Mouse (Mus musculus) CH12.LX (cell line): Measurements from ENCODE around the gene Plcd1. TPM values are rescaled to one million over a fixed set of nuclear protein-coding genes. Genes with fewer than 3 reads are reported as not detected.

ENCODE experiments used
- DNase-seq: peaks from one replicate; pipeline ENCODE4 v3.0.0-alpha.2; 2013; ENCODE audit errors: extremely low read depth
- H3K27ac ChIP-seq: 2 replicates; pipeline ENCODE4 v1.5.1; 2012; ENCODE audit warnings: low read depth, mild to moderate bottlenecking, control low read depth, moderate library complexity; ENCODE audit not compliant: insufficient read depth
- H3K27me3 ChIP-seq: replicated peaks from 2 replicates; pipeline ENCODE3; 2012; ENCODE audit warnings: inconsistent platforms
- H3K36me3 ChIP-seq, 2 experiments: replicated peaks in 1 of 2; 2 replicates each; pipeline versions ENCODE3 to v1.6.1; 2012; ENCODE audit warnings: inconsistent platforms in 1 of 2, low read length in 1 of 2, mild to moderate bottlenecking in 1 of 2, mixed read lengths in 1 of 2, moderate library complexity in 1 of 2; ENCODE audit not compliant: control insufficient read depth in 1 of 2, insufficient read depth in 1 of 2
- H3K4me1 ChIP-seq, 2 experiments: 2 replicates each; pipeline ENCODE4 v1.6.1; 2012; ENCODE audit warnings: inconsistent platforms in 1 of 2, moderate library complexity in 1 of 2; ENCODE audit not compliant: insufficient read depth in 2 of 2, control insufficient read depth in 1 of 2
- H3K4me2 ChIP-seq: 2 replicates; pipeline ENCODE4 v1.6.1; 2012; ENCODE audit warnings: low read depth, mild to moderate bottlenecking, control low read depth; ENCODE audit not compliant: poor library complexity, insufficient read depth, severe bottlenecking
- H3K4me3 ChIP-seq, 3 experiments: fragments of 150-350 bp in 1 of 3; sonication (generic) in 1 of 3; replicated peaks in 1 of 3; 2 replicates each; pipeline versions ENCODE3 to v1.5.1; 2011 to 2012; ENCODE audit warnings: low read depth in 2 of 3, low read length in 2 of 3, mild to moderate bottlenecking in 2 of 3, moderate library complexity in 2 of 3, control low read depth in 1 of 3, improper control_type of control experiment in 1 of 3, inconsistent platforms in 1 of 3, mixed read lengths in 1 of 3; ENCODE audit not compliant: poor library complexity in 1 of 3
- H3K79me2 ChIP-seq: replicated peaks from 2 replicates; pipeline ENCODE4 v1.6.1; 2012; ENCODE audit warnings: mild to moderate bottlenecking, moderate library complexity; ENCODE audit not compliant: control insufficient read depth, poor library complexity, insufficient read depth, severe bottlenecking; ENCODE audit errors: extremely low read depth
- H3K9ac ChIP-seq: 2 replicates; pipeline ENCODE4 v1.6.1; 2012; ENCODE audit warnings: low read depth, mild to moderate bottlenecking, control low read depth, moderate library complexity; ENCODE audit not compliant: insufficient read depth
- H3K9me3 ChIP-seq: replicated peaks from 2 replicates; pipeline ENCODE3; 2012; ENCODE audit warnings: low read length, inconsistent platforms, mixed read lengths
- CHD2 ChIP-seq: IDR thresholded peaks from 2 replicates; pipeline ENCODE4 v1.6.1; 2011; ENCODE audit warnings: low read length, improper control_type of control experiment
- CTCF ChIP-seq, 2 experiments: IDR thresholded peaks in 1 of 2; conservative IDR thresholded peaks in 1 of 2; 2 replicates each; pipeline ENCODE4 v1.5.1; 2011 to 2012; ENCODE audit warnings: low read depth in 2 of 2, low read length in 2 of 2, improper control_type of control experiment in 1 of 2, inconsistent platforms in 1 of 2, mild to moderate bottlenecking in 1 of 2, moderate library complexity in 1 of 2
- ETS1 ChIP-seq: conservative IDR thresholded peaks from 2 replicates; pipeline ENCODE4 v1.6.1; 2012; ENCODE audit warnings: low read depth, mild to moderate bottlenecking, inconsistent platforms, low read length, improper control_type of control experiment, moderate library complexity
- KAT2A ChIP-seq: IDR thresholded peaks from 2 replicates; pipeline ENCODE4 v1.6.1; 2012; ENCODE audit warnings: low read length, improper control_type of control experiment, inconsistent platforms; ENCODE audit not compliant: insufficient replicate concordance
- MAFK ChIP-seq: IDR thresholded peaks from 2 replicates; pipeline ENCODE4 v1.6.1; 2011; ENCODE audit warnings: low read length, improper control_type of control experiment; ENCODE audit not compliant: insufficient replicate concordance
- MAZ ChIP-seq: IDR thresholded peaks from 2 replicates; pipeline ENCODE4 v1.6.1; 2012; ENCODE audit warnings: low read depth, mild to moderate bottlenecking, inconsistent platforms, low read length, improper control_type of control experiment, moderate library complexity
- MEF2A ChIP-seq: IDR thresholded peaks from 2 replicates; pipeline ENCODE4 v1.6.1; 2014; ENCODE audit warnings: low read depth, mild to moderate bottlenecking, inconsistent platforms, low read length, improper control_type of control experiment, borderline replicate concordance
- NRF1 ChIP-seq: IDR thresholded peaks from 2 replicates; pipeline ENCODE4 v1.6.1; 2014; ENCODE audit warnings: low read depth, mild to moderate bottlenecking, inconsistent platforms, low read length, improper control_type of control experiment, moderate library complexity
- POLR2AphosphoS2 ChIP-seq: IDR thresholded peaks from 2 replicates; pipeline ENCODE4 v1.6.1; 2011; ENCODE audit warnings: low read depth, low read length, improper control_type of control experiment
- SIN3A ChIP-seq: IDR thresholded peaks from 2 replicates; pipeline ENCODE4 v1.6.1; 2012; ENCODE audit warnings: low read length, improper control_type of control experiment, inconsistent platforms
- UBTF ChIP-seq: IDR thresholded peaks from 2 replicates; pipeline ENCODE4 v1.6.1; 2012; ENCODE audit warnings: low read depth, mild to moderate bottlenecking, inconsistent platforms, low read length, improper control_type of control experiment, moderate library complexity
- USF2 ChIP-seq: conservative IDR thresholded peaks from 2 replicates; pipeline ENCODE4 v1.6.1; 2011; ENCODE audit warnings: low read depth, low read length, improper control_type of control experiment
- dilution Hi-C: fragments of 300-500 bp; cut with MboI; formaldehyde crosslinking; loops from 2 replicates; pipeline ENCODE4 v1.14.3; 2020; ENCODE audit warnings: low sequenced_read_pairs; ENCODE audit not compliant: extremely low pct_unique_long_range_greater_than_20kb, extremely low pct_ligation_motif_present
- in situ Hi-C: fragments of 300-500 bp; cut with MboI; formaldehyde crosslinking; loops from 3 replicates; pipeline ENCODE4 v1.14.3; 2019; ENCODE audit warnings: low sequenced_read_pairs, low pct_ligation_motif_present, low pct_unique_long_range_greater_than_20kb, mixed read lengths
- polyA plus RNA-seq: library from polyadenylated mRNA; unstranded; fragments of >175 nt; gene quantifications from 2 replicates; pipeline ENCODE4 v1.2.1, GENCODE M21; 2012; ENCODE audit warnings: low read depth; ENCODE audit not compliant: insufficient read length
- total RNA-seq, 2 experiments: library from RNA; depleted of rRNA; stranded (reverse); fragments of 300-350 nt in 1 of 2; fragments of >200 nt in 1 of 2; gene quantifications; 2 replicates each; pipeline ENCODE4 v1.2.3; 2012 to 2014

Plcd1 gene
- total and polyA plus RNA-seq, 3 experiments = 0.38 to 0.43 TPM; not detected in 1

DNA sequence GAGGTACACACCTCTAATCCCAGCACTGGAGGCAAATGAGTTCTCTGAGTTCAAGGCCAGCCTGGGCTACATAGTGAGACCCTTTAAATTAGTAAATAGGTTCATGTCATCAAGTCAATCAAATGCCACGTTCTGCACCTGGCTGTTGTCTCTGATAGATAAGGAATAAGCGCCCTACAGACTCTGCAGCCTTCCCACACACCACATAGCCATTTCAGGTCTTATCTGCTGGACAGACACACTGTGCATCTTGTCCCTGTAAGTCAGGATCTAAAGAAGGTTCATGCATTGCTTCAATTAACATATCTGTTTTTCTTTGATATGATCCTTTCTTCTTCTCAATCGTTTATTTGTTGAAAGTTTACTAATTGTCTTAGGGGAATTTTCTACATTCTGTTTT is 54.7 kb downstream of the Plcd1 start:
- Histone ChIP-seq H3K4me3 (no peak overlapping the region), H3K36me3 (no peaks in the 10 kb centered on the region), H3K4me2 (no peak overlapping the region), H3K9me3 (peaks cover 3% of the 10 kb centered on the region), H3K27me3 (peaks cover 85% of the 10 kb centered on the region), H3K4me1 (no peaks in the 10 kb centered on the region), H3K9ac (no peak overlapping the region), H3K27ac (no peak overlapping the region), H3K79me2 (no peaks in the 10 kb centered on the region)
- no peak for TF ChIP-seq NRF1
- no peak for TF ChIP-seq USF2
- no peak for TF ChIP-seq UBTF
- no peak for TF ChIP-seq ETS1
- no peak for DNase-seq
- in situ Hi-C loops (no loop called here), dilution Hi-C loops (no loop called here)

DNA sequence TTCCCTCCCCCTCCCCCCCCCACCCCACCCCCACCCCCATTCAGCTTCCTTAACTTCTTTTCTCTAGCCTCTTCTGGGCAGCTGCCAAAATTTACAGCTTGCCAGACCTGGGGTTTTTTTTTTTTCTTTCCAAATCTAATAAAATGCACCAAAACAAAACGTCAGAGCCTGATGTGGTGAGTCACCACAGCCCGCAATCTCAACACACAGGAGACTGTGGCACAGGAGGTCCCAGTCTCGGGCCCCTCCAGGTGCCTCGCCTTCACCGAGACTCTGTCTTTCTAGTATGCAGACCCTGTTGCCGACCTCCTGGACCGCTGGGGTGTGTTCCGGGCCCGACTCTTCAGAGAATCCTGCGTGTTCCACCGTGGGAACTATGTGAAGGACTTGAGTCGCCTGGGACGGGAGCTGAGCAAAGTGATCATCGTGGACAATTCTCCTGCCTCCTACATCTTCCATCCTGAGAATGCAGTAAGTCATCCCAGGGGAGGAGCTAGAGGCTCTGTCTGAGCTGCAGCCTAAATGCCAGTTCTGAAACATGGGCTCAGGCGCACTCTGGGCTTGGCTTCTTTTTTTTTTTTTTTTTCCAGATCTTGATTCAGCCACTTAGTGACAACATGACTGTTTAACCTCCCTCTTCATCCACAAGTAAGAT is 56.1 kb downstream of the Plcd1 start:
- Histone ChIP-seq H3K4me3 (no peak overlapping the region), H3K36me3 (no peaks in the 10 kb centered on the region), H3K27me3 (peaks cover 88% of the 10 kb centered on the region), H3K9ac (no peak overlapping the region), H3K9me3 (peaks cover 3% of the 10 kb centered on the region), H3K79me2 (no peaks in the 10 kb centered on the region), H3K4me1 (no peaks in the 10 kb centered on the region), H3K4me2 (no peak overlapping the region), H3K27ac (no peak overlapping the region)
- in situ Hi-C loops = no loop called here
- no peak for DNase-seq
- dilution Hi-C loops = no loop called here
- TF ChIP-seq KAT2A (no peak), CHD2 (no peak), CTCF (conservative IDR thresholded peaks at IDR 0.05 in 1 of 2, IDR thresholded peaks at IDR 0.05 in 1 of 2; ENCODE audit: low read depth in 2 of 2, low read length in 2 of 2) (no peak), MEF2A (no peak), POLR2AphosphoS2 (no peak)

DNA sequence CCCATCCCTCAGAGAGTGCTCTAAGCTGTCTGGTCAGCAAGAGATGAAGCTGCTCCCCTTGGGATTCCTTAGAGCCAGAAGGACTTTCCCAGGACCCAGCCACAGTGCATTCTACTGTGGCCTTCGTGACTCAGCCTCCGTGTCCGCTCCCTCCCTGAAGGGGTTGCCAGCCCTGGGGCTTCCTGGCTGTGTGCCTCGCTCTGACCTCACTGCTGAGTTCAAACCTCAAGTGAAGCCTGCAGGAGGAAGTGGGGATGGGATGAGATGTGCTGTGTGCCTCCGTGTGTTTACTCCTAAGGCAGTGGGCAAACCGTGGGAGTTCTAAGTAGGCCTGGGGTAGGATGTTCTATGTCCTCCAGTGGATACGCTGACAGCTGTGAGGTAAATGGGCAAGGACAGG is 57.5 kb downstream of the Plcd1 start:
- Histone ChIP-seq H3K9ac (no peak overlapping the region), H3K9me3 (peaks cover 3% of the 10 kb centered on the region), H3K4me2 (no peak overlapping the region), H3K27ac (no peak overlapping the region), H3K4me1 (no peaks in the 10 kb centered on the region), H3K27me3 (peaks cover 89% of the 10 kb centered on the region), H3K4me3 (no peak overlapping the region), H3K36me3 (no peaks in the 10 kb centered on the region), H3K79me2 (no peaks in the 10 kb centered on the region)
- no peak for DNase-seq
- dilution Hi-C loops (no loop called here), in situ Hi-C loops (no loop called here)
- TF ChIP-seq MAZ (no peak), MAFK (no peak), SIN3A (no peak)
